Mouse (Mus musculus): ENCODE data around the gene Adat1. TPM values are rescaled to one million over a fixed set of nuclear protein-coding genes. Genes with fewer than 3 reads are reported as not detected.

Gene Adat1
- polyA plus RNA-seq, 1 experiment from 2014 or later: 7.4 TPM

GRCm38 (mm10) chr8:111954844-111955594, 37.1 kb downstream of the Adat1 start:
- no peak overlapping the region for H3K9ac ChIP-seq (ENCODE audit: low read length)
- no peak for ATAC-seq (replicated peaks; ENCODE audit: low FRiP score, low TSS enrichment, low read depth)
- H3K4me2 ChIP-seq (ENCODE audit: low read length): no peak overlapping the region
- no peak overlapping the region for H3K4me3 ChIP-seq (ENCODE audit: low read depth, low read length)
- 77% methylated on average over 4 of the region's 4 CpGs for WGBS
- H3K4me1 ChIP-seq (replicated peaks; ENCODE audit: control insufficient read depth, insufficient read depth, low read length): no peaks in the 10 kb centered on the region; the same call in 1 of the 2 replicates
- peaks cover 48% of the 10 kb centered on the region for H3K36me3 ChIP-seq (ENCODE audit: control insufficient read depth, insufficient read depth, low read length)
- H3K9me3 ChIP-seq (ENCODE audit: control insufficient read depth, low read length): no peaks in the 10 kb centered on the region
- no peak overlapping the region for H3K27ac ChIP-seq (ENCODE audit: low read depth)
- H3K27me3 ChIP-seq (replicated peaks; ENCODE audit: control insufficient read depth, insufficient read depth, low read length): no peaks in the 10 kb centered on the region
- no peak for DNase-seq (ENCODE audit: low spot score)

- H3K36me3 ChIP-seq (ENCODE audit: control insufficient read depth, insufficient read depth, low read length): peaks cover 65% of the 10 kb centered on the region
- ATAC-seq (replicated peaks; ENCODE audit: low FRiP score, low TSS enrichment, low read depth): no peak
Observed at GRCm38 (mm10) chr8:111951936-111952335, 40.2 kb downstream of the Adat1 start.

GRCm38 (mm10) chr8:111951317-111951716, 40.8 kb downstream of the Adat1 start:
- ATAC-seq (replicated peaks; ENCODE audit: low FRiP score, low TSS enrichment, low read depth) (no peak), DNase-seq (ENCODE audit: low spot score) (no peak)
- H3K4me2 ChIP-seq (ENCODE audit: low read length): no peak overlapping the region
- no peak overlapping the region for H3K4me3 ChIP-seq (ENCODE audit: low read depth, low read length)
- H3K4me1 ChIP-seq (replicated peaks; ENCODE audit: control insufficient read depth, insufficient read depth, low read length): no peaks in the 10 kb centered on the region; the same call in 1 of the 2 replicates
- peaks cover 64% of the 10 kb centered on the region for H3K36me3 ChIP-seq (ENCODE audit: control insufficient read depth, insufficient read depth, low read length)
- H3K9me3 ChIP-seq (ENCODE audit: control insufficient read depth, low read length): no peaks in the 10 kb centered on the region
- no peaks in the 10 kb centered on the region for H3K27me3 ChIP-seq (replicated peaks; ENCODE audit: control insufficient read depth, insufficient read depth, low read length)
- WGBS: 90% methylated on average over 7 of the region's 7 CpGs
- H3K27ac ChIP-seq (ENCODE audit: low read depth): no peak overlapping the region
- H3K9ac ChIP-seq (ENCODE audit: low read length): no peak overlapping the region

More at GRCm38 (mm10) chr8:111951936-111952335, 40.2 kb downstream of the Adat1 start:
- H3K9me3 ChIP-seq (ENCODE audit: control insufficient read depth, low read length): no peaks in the 10 kb centered on the region
- H3K9ac ChIP-seq (ENCODE audit: low read length): no peak overlapping the region
- 95% methylated on average over 5 of the region's 5 CpGs for WGBS
- H3K27me3 ChIP-seq (replicated peaks; ENCODE audit: control insufficient read depth, insufficient read depth, low read length): no peaks in the 10 kb centered on the region
- no peak overlapping the region for H3K4me2 ChIP-seq (ENCODE audit: low read length)
- H3K4me3 ChIP-seq (ENCODE audit: low read depth, low read length): no peak overlapping the region
- no peak overlapping the region for H3K27ac ChIP-seq (ENCODE audit: low read depth)
- H3K4me1 ChIP-seq (replicated peaks; ENCODE audit: control insufficient read depth, insufficient read depth, low read length): no peaks in the 10 kb centered on the region; the same call in 1 of the 2 replicates
- DNase-seq (ENCODE audit: low spot score): no peak

- Histone ChIP-seq H3K4me2 (ENCODE audit: low read length) (no peak overlapping the region), H3K4me3 (ENCODE audit: low read depth, low read length) (no peak overlapping the region), H3K36me3 (ENCODE audit: control insufficient read depth, insufficient read depth, low read length) (peaks cover 68% of the 10 kb centered on the region), H3K4me1 (replicated peaks; ENCODE audit: control insufficient read depth, insufficient read depth, low read length) (no peaks in the 10 kb centered on the region; the same call in 1 of the 2 replicates), H3K9ac (ENCODE audit: low read length) (no peak overlapping the region), H3K9me3 (ENCODE audit: control insufficient read depth, low read length) (no peaks in the 10 kb centered on the region), H3K27me3 (replicated peaks; ENCODE audit: control insufficient read depth, insufficient read depth, low read length) (no peaks in the 10 kb centered on the region), H3K27ac (ENCODE audit: low read depth) (no peak overlapping the region)
- ATAC-seq (replicated peaks; ENCODE audit: low FRiP score, low TSS enrichment, low read depth): no peak
- 91% methylated on average over 3 of the region's 3 CpGs for WGBS
- no peak for DNase-seq (ENCODE audit: low spot score)
Observed at GRCm38 (mm10) chr8:111950846-111951245, 41.3 kb downstream of the Adat1 start.

- no peak overlapping the region for H3K4me2 ChIP-seq (ENCODE audit: low read length)
- no peaks in the 10 kb centered on the region for H3K27me3 ChIP-seq (replicated peaks; ENCODE audit: control insufficient read depth, insufficient read depth, low read length)
- peaks cover 71% of the 10 kb centered on the region for H3K36me3 ChIP-seq (ENCODE audit: control insufficient read depth, insufficient read depth, low read length)
- ATAC-seq (replicated peaks; ENCODE audit: low FRiP score, low TSS enrichment, low read depth): no peak
- DNase-seq (ENCODE audit: low spot score): no peak
- WGBS: 93% methylated on average over 8 of the region's 8 CpGs
- H3K4me1 ChIP-seq (replicated peaks; ENCODE audit: control insufficient read depth, insufficient read depth, low read length): no peaks in the 10 kb centered on the region
- H3K9ac ChIP-seq (ENCODE audit: low read length): no peak overlapping the region
- no peak overlapping the region for H3K27ac ChIP-seq (ENCODE audit: low read depth)
- H3K4me3 ChIP-seq (ENCODE audit: low read depth, low read length): no peak overlapping the region
- H3K9me3 ChIP-seq (ENCODE audit: control insufficient read depth, low read length): no peaks in the 10 kb centered on the region
Observed at GRCm38 (mm10) chr8:111947954-111948353, 44.1 kb downstream of the Adat1 start.

GRCm38 (mm10) chr8:111947144-111947543, 45.0 kb downstream of the Adat1 start:
- DNase-seq (ENCODE audit: low spot score) (no peak), ATAC-seq (replicated peaks; ENCODE audit: low FRiP score, low TSS enrichment, low read depth) (no peak)
- Histone ChIP-seq H3K4me1 (replicated peaks; ENCODE audit: control insufficient read depth, insufficient read depth, low read length) (no peaks in the 10 kb centered on the region), H3K36me3 (ENCODE audit: control insufficient read depth, insufficient read depth, low read length) (peaks cover 73% of the 10 kb centered on the region), H3K4me3 (ENCODE audit: low read depth, low read length) (no peak overlapping the region), H3K9me3 (ENCODE audit: control insufficient read depth, low read length) (no peaks in the 10 kb centered on the region), H3K27ac (ENCODE audit: low read depth) (no peak overlapping the region), H3K4me2 (ENCODE audit: low read length) (no peak overlapping the region), H3K9ac (ENCODE audit: low read length) (no peak overlapping the region), H3K27me3 (replicated peaks; ENCODE audit: control insufficient read depth, insufficient read depth, low read length) (no peaks in the 10 kb centered on the region)
- WGBS: 73% methylated on average over 2 of the region's 2 CpGs

- Histone ChIP-seq H3K4me1 (replicated peaks; ENCODE audit: control insufficient read depth, insufficient read depth, low read length) (peaks cover 6% of the 10 kb centered on the region; the same call in 1 of the 2 replicates), H3K4me2 (ENCODE audit: low read length) (no peak overlapping the region), H3K9me3 (ENCODE audit: control insufficient read depth, low read length) (no peaks in the 10 kb centered on the region), H3K27ac (ENCODE audit: low read depth) (no peak overlapping the region), H3K36me3 (ENCODE audit: control insufficient read depth, insufficient read depth, low read length) (peaks cover 59% of the 10 kb centered on the region), H3K9ac (ENCODE audit: low read length) (no peak overlapping the region), H3K4me3 (ENCODE audit: low read depth, low read length) (no peak overlapping the region), H3K27me3 (replicated peaks; ENCODE audit: control insufficient read depth, insufficient read depth, low read length) (no peaks in the 10 kb centered on the region)
- 86% methylated on average over 2 of the region's 2 CpGs for WGBS
- DNase-seq (ENCODE audit: low spot score): no peak
- ATAC-seq (replicated peaks; ENCODE audit: low FRiP score, low TSS enrichment, low read depth): no peak
Observed at GRCm38 (mm10) chr8:111943544-111943943, 48.6 kb downstream of the Adat1 start.

- ATAC-seq (replicated peaks; ENCODE audit: low FRiP score, low TSS enrichment, low read depth): peak; percentile 12; the same call in 1 of the 2 replicates
- under 1% methylated on average over 23 of the region's 23 CpGs for WGBS
- no peaks in the 10 kb centered on the region for H3K27me3 ChIP-seq (replicated peaks; ENCODE audit: control insufficient read depth, insufficient read depth, low read length)
- H3K27ac ChIP-seq (ENCODE audit: low read depth): peak overlapping the region; percentile 69
- DNase-seq (ENCODE audit: low spot score): peak; percentile 75
- peak overlapping the region; percentile 98 for H3K4me3 ChIP-seq (ENCODE audit: low read depth, low read length)
- H3K36me3 ChIP-seq (ENCODE audit: control insufficient read depth, insufficient read depth, low read length): peaks cover 37% of the 10 kb centered on the region
- H3K9me3 ChIP-seq (ENCODE audit: control insufficient read depth, low read length): no peaks in the 10 kb centered on the region
- peak overlapping the region; percentile 67 for H3K9ac ChIP-seq (ENCODE audit: low read length)
- peak overlapping the region; percentile 69 for H3K4me2 ChIP-seq (ENCODE audit: low read length)
- peaks cover 6% of the 10 kb centered on the region; the same call in 1 of the 2 replicates for H3K4me1 ChIP-seq (replicated peaks; ENCODE audit: control insufficient read depth, insufficient read depth, low read length)
Observed at GRCm38 (mm10) chr8:111941101-111941454, 51.0 kb downstream of the Adat1 start.

All from intestine, embryonic 14.5 days (tissue).